Mouse (Mus musculus) urinary bladder, postnatal 14 days (tissue): Measurements from ENCODE around the gene Klhdc8a.
"Not testable (repeated sequence)": the region's sequence is repeated elsewhere in the genome, so short reads cannot be mapped to it uniquely, and the experiment has no call there.

Experiments used
- DNase-seq: peaks from one replicate; pipeline ENCODE4 v3.0.0; 2021; ENCODE audit warnings: low spot score

Klhdc8a gene

GRCm38 (mm10) chr1:132345514-132345913 is 47.1 kb downstream of the Klhdc8a start:
- no peak for DNase-seq

GRCm38 (mm10) chr1:132346134-132346851 is 47.9 kb downstream of the Klhdc8a start:
- DNase-seq: peak; percentile 53

- no peak for DNase-seq
Observed at GRCm38 (mm10) chr1:132346951-132347350, 48.5 kb downstream of the Klhdc8a start.

DNA sequence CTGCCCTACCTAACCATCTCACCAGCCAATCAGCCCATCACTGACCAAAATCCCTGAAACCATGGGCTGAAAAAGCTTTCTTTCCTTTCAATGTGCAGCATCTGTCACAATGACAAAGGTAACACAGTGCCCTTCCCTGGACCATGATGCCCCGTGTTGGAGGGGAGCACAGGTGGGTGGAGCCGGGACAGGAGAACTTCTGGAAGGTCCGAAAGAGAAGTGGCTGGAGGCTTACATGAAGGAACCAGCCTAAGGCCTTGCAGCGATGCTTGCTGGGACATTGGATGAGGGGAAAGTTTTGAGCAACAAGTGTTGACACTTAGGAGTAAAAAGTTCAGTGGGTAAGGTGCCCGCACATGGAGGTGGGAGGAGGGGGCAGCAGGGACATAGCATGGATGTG is 50.0 kb downstream of the Klhdc8a start:
- no peak for DNase-seq

GRCm38 (mm10) chr1:132349049-132349448 is 50.6 kb downstream of the Klhdc8a start:
- DNase-seq: not testable (repeated sequence)

GRCm38 (mm10) chr1:132349601-132350000 is 51.2 kb downstream of the Klhdc8a start:
- not testable (repeated sequence) for DNase-seq

- no peak for DNase-seq
Observed at GRCm38 (mm10) chr1:132351058-132351457, 52.6 kb downstream of the Klhdc8a start.

GRCm38 (mm10) chr1:132353389-132353788 is 55.0 kb downstream of the Klhdc8a start:
- peak; percentile 62 for DNase-seq

DNA sequence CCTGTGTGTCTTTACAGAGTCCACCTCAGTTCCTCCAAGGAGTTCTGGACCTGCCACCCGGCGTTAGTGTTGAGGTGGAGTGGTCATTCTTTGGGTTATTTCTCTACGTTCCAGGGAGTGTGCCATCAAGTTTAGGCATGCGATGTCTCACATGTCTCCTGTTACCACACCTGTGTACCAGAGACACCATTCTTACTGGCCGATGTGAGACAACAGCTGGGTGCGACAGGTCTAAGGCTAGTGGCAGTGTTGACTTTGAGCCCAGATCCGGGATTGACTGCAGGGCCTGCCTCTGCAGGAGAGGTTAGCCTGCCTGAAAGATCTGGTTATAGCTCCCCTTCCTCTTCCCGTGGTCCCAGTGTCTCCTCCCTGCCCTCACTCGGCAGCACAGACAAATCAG is 55.8 kb downstream of the Klhdc8a start:
- DNase-seq: no peak

GRCm38 (mm10) chr1:132355162-132355601 is 56.8 kb downstream of the Klhdc8a start:
- DNase-seq: no peak

- DNase-seq: peak; percentile 83
Observed at GRCm38 (mm10) chr1:132355841-132356242, 57.4 kb downstream of the Klhdc8a start.

DNA sequence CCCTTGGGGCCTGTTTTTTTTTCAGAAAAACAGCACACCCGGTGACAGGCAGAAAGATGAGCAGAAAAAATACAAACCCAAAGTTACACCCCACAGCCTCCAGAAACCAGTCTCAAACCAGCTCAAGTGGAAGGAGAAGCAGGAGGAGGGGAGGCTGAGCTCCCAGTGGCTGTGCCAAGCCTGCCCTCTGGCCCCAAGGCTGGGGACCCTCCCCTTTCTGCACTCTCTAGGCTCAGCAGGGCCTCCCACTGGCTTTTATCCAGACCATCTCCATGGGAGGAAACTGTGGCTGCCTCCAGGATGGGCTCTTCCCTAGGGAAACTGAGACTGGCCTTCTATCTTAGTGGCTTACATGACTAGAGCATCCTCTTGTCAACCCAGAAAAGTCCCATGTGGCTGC is 58.4 kb downstream of the Klhdc8a start:
- no peak for DNase-seq
